Mouse (Mus musculus) frontal cortex, postnatal 36 days (tissue): ENCODE data around the gene Cbfa2t3.
"Not testable (repeated sequence)": the region's sequence is repeated elsewhere in the genome, so short reads cannot be mapped to it uniquely, and the experiment has no call there.

Experiments used
- DNase-seq, 2 experiments: peaks; one replicate each; pipeline ENCODE4 v3.0.0; 2022; ENCODE audit warnings: low spot score in 2 of 2

The Cbfa2t3 gene

DNA sequence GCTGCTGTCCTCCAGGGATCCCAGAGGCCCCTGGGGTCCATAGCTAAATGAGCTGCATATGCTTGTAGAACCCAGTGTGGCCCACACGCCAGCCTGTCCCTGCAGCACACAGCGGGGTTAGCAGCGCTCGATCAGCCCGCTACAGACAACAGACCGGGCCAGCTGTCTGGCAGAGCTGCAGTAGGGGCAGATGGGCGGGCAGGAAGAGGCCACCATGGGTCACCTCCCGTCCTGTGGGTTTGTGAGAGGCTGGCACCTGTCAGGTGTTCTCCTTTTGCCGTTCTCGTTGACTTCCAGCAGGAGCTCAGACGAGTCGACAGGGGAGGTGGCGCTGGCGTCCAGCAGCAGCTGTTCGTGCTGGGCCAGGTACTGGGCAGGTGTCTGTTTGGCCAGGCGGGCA, 60.3 kb downstream of the Cbfa2t3 start:
- no peak for DNase-seq

DNA sequence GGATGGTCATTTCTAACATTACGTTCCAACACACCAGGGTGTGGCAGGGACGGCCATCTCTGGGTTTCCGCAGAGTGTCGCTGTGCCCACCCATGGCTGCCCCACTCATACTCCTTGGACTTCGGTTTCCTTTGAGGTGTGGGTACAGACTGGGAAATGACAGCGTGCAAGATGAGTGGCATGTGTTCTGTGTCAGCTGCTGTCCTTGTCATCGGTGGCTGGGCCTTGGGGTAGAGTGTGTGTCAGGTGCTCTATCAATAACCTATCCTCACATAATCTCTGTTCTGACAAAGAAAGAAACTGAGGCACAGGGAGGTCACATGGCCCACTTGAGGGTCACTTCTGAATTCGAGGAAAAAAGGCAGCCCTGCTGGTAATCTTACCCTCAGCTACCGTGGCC, 61.7 kb downstream of the Cbfa2t3 start:
- DNase-seq = no peak

DNA sequence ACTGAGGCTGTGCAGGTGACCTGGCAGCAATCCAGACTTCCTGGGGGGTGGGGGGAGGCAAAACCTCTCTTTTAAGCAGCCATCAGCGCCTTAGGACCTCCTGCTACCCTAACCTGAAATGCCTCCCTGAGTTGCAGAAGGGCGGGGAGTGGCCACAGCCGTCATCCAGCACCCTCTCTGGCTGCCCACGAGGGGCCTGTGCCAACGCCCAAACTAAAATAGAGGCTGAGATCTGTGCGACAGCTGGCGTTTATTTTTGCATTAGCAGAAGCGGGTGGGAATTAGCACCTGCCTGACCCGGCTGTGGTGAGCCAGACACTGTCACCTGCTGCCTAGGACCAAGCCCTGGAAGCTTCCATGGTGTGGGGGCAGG, 62.1 kb downstream of the Cbfa2t3 start:
- DNase-seq = peak; percentile 34 to 55

DNA sequence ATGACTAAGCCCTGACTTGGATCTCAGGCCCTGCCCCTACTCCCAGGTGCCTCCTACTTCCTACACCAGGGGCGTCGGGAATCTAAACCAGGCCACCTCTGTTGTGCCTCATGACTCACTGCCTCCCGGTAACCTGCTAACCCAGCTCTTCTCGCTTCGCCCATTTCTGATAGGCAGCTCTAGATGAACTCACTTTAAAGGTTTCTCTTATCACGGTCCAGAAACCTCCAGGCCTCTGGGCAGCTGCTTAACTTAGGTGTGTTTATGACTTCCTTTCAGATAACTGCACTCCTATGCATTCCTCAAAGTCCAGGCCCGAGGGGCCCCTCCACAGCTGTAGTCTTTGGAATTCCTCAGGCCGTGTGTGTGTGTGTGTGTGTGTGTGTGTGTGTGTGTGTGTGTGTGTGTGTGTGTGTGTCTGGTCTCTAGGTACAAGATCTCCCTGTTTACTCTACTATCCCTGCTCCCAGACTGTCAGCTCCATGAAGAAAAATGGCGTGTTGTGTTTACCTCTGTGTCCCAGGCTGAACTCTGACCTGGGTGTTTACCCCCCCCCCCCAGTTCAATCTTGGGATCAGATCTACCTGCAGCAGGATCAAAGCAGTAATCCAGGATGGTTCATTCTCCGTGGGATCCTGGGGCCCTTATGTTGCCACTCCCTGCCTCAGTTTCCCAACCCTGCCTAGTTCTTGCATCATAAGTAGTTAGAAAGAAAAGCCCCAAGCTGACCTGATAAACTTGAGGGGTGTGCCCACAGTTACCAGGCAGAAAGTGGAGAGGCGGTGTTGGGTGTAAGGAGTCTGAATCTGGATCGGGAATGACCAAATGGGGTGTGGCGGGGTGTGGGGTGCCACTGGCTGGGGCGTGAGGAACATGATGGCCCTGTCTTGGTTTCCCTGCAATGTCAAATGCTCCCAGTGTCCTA, 62.8 kb downstream of the Cbfa2t3 start:
- DNase-seq = no peak

- no peak for DNase-seq
These were observed 65.7 kb downstream of the Cbfa2t3 start for GRCm38 (mm10) chr8:122633205-122633604.

DNA sequence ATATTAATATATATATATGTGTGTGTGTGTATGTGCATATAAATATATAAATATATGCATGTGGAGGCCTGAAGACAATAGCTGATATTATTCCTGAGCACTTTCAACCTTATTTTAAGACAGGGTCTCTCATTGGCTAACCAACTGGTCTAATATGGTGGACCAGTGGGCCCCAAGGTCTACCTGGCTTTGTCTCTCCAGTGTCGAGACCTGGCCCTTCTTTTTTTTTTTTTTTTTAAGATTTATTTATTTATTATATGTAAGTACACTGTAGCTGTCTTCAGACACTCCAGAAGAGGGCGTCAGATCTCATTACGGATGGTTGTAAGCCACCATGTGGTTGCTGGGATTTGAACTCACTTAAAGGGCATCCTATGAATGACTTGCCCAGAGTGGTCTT, 66.8 kb downstream of the Cbfa2t3 start:
- not testable (repeated sequence) for DNase-seq

DNA sequence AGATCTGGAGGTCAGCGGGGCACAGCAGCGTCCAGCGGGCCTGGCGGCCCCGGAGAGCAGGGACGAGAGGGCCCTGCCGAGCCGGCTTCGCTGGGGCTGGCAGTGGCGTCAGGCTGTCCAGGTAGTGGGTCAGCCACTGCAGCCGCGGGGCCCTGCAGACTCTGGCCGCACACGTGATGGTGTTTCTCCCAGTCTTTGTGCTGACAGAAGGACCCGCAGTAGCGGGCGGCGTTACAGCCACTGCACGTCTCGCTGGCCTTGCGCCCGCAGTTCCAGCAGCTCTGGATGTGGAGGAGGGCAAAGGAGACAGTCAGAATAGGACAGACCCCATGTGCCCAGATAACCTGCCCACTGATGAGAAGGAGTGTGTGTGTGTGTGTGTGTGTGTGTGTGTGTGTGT, 68.2 kb downstream of the Cbfa2t3 start:
- DNase-seq = no peak

DNA sequence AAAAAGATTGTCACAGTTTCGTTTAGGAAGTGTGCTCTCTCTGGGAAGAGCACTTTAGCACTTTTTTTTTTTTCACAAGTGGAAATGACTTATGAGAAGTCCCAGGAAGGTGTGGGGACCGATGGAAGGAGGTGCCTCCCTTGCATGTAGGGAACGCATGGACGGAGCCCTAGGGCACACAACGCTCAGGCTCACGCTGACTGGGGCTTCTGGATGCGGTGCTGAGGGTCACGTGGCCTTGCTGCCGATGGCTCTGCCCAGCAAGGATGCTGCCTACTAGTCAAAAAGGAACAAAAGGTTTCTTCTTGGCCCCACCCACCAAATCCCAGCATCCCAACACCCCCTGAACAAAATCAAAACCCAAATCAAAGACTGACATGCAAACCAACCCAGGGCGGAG, 69.5 kb downstream of the Cbfa2t3 start:
- no peak for DNase-seq

- no peak for DNase-seq
These were observed 72.0 kb downstream of the Cbfa2t3 start for GRCm38 (mm10) chr8:122626896-122627295.

- DNase-seq = no peak
These were observed 73.1 kb downstream of the Cbfa2t3 start for GRCm38 (mm10) chr8:122625811-122626210.

- DNase-seq = no peak
These were observed 74.3 kb downstream of the Cbfa2t3 start for GRCm38 (mm10) chr8:122624653-122625052.

DNA sequence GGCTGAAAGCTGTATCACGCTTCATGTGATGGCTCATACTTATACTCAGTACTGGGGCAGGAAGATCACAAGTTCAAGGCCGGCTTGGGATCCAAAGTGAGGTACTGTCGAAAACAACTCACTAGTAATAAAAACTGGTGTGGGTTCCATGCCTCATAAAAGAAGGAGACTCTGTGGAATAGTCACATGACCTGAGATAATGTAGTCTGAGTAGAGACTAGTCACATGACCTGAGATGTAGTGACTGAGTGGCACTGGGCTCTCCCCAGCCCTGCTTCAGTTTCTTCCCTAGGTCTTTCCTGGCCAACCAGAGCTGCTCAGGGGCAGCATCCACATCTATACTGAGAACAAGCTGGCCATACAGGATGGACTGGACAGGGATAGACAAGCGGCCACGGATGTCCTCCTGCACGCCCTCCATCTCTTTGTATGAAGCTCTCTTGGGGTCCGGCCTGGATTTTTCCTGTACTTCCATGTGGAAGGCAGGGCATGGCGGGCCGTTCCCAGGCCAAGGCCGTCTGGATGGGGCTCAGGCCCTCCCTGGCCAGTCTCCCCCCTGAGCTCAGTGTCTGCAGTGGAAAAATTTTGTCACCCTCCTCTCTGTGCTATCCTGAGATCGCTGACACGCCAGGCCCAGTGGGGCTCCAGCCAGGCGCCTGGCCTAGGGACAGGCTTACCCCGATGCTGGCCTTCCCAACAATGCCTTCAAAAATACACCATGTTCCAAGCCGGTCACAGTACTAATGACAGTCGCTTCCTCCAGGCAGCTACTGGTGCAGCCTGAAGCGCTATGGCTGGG, 74.9 kb downstream of the Cbfa2t3 start:
- DNase-seq = no peak

- DNase-seq = no peak
These were observed 76.2 kb downstream of the Cbfa2t3 start, which contains the start of gene Pabpn1l for GRCm38 (mm10) chr8:122622727-122623126. Pabpn1l (minus strand) TSS chr8:122622739.

GRCm38 (mm10) chr8:122620446-122620845, 78.5 kb downstream of the Cbfa2t3 start:
- DNase-seq = no peak

- no peak for DNase-seq
These were observed 80.1 kb downstream of the Cbfa2t3 start for GRCm38 (mm10) chr8:122618660-122619378.

- peak; percentile 70 to 75 for DNase-seq
These were observed 80.9 kb downstream of the Cbfa2t3 start for GRCm38 (mm10) chr8:122617947-122618546.

DNA sequence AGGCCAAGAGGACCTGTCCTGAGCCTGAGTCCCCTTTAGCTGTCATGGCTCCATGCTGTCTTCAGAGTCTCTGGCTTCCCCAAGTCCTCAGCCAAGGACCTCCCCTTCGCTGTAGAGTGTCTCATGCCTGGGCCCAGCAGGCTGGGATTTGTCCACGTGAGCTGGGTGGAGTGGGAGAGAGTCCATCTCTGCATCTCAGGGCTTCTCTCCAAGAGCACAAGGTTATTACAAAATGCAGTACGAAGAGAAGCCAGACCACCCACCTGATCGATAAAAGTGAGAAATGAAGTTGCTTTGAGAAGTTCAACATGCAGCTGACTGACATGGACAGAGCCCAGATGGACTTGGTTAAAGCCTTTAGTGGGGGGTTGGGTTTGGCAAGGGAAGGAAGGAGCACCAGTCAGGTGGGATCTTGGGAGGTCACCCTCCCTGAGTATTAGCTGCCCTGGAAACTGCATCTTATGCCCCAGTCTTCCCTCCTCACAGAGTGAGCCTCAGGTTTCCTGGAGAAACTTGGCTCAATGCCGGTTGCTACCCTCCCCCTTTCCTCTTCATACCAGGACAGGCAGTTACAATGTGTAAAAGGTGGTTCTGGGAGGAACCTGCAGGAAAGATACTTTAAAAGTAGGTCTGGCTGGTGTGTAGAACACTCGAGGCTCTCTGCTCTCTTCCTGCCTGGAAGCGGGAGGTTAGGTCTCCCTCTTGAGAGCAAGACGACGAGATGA, 82.6 kb downstream of the Cbfa2t3 start:
- no peak for DNase-seq

- DNase-seq = peak; percentile 89 to 94
These were observed 87.4 kb downstream of the Cbfa2t3 start, which contains the start of the genes Galns and Trappc2l for GRCm38 (mm10) chr8:122611295-122612133. Galns (minus strand) TSS chr8:122611463. Trappc2l (plus strand) TSS chr8:122611640.

- no peak for DNase-seq
These were observed 88.2 kb downstream of the Cbfa2t3 start for GRCm38 (mm10) chr8:122610612-122611277.
